Mouse (Mus musculus): Measurements from ENCODE around the gene Tbxa2r. TPM values are rescaled to one million over a fixed set of nuclear protein-coding genes. Genes with fewer than 3 reads are reported as not detected.

Gene Tbxa2r
- total RNA-seq, 2 experiments from 2014 or later = 0.87 to 0.99 TPM

DNA sequence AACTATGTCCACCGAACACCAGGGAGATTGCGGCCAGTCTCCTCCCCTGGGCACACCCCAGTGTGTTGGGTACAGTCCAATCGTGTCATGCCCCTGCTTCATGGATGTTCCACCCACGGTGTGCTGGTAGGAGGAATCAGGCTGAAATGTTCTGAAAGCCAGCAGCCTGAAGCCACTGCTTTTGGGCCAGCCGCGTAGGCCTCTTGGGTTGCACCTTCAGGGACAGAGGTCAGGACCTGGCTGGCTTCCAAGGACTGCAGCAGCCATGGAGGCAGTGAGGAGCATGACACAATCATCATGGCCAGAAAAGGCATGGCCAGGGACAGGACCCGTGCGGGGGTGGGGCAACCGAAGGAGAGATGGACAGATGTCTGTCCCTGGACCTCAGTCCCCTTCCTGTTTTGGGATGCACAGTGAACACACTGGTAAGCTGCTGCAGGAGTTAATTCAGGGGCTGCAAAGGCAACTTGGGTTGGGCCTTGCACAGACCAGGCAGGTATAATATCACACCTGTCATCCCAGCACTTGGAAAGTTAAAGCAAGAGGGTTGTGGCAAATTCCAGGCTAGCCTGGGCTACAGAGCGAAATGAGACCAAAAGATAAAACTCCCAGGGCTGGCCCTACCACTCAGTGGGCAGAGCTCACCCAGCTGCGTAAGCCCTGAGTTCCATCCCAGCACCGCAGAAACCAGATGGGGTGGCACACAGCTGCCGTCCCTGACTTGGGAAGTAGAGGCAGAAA lies 9.8 kb upstream of the Tbxa2r start:
- intact Hi-C loops (cut with DNase I) = no loop called here
- no peak for DNase-seq

DNA sequence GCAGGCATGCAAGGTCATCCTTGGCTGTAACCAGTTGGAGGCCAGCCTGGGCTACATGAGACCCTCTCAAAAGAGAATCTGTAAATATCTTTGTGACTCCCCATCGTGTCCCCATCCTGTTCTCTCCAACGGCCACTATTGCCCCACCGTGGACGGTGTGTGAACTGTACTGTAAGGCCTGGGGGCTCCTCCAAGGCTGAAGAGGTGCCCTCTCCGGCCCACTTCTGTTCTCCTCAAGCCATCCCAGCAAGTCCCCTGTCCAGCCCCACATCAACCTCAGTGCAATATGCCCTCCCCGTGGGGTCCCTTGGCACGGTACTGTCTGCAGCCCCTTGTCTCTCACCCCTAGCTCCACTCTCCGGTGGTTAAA lies 9.2 kb upstream of the Tbxa2r start:
- DNase-seq = no peak
- intact Hi-C loops (cut with DNase I) = no loop called here

DNA sequence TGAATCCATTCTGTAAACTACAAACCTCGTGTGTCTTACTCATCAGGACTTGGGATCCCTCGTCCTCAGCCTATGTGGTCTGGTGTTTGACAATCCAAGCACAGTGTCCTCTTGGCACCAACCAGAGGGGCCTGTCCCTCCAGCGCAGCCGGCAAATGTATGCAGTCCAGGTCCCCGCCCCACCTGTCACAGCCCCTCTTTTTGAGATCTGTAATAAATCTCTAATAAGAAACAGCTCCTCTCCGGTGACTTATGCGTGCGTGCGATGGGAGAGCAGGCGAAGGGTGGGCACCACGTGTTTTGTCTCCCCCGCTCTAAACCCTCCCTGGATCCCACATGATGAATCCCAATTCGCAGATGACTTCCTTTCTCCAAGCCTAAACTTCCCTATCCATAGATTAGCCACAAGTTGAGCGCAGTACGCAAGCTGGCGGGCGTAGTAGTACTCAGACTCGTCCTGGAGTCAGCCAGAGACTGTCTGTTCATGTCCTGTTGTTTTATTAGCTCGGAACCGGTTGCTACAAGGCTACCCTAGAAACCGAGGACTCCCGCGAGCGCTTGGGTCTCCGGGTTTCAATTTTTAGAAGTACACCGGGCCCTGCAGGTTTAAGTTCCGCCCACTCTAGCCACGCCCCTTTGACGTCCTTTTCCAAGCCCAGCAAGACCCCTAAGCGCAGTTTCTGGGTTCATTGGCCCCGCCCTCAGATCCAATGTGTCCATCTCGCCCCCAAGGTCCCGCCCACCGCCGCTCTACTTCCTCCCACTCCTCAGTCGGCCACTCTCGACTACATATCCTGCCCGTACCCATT lies 8.6 kb upstream of the Tbxa2r start:
- intact Hi-C loops (cut with DNase I) = loop anchor here (2.0 kb wide), 1 partner anchor 27 kb away; the partner anchor contains the start of gene Pip5k1c
- DNase-seq = peak; percentile 90 to 94

DNA sequence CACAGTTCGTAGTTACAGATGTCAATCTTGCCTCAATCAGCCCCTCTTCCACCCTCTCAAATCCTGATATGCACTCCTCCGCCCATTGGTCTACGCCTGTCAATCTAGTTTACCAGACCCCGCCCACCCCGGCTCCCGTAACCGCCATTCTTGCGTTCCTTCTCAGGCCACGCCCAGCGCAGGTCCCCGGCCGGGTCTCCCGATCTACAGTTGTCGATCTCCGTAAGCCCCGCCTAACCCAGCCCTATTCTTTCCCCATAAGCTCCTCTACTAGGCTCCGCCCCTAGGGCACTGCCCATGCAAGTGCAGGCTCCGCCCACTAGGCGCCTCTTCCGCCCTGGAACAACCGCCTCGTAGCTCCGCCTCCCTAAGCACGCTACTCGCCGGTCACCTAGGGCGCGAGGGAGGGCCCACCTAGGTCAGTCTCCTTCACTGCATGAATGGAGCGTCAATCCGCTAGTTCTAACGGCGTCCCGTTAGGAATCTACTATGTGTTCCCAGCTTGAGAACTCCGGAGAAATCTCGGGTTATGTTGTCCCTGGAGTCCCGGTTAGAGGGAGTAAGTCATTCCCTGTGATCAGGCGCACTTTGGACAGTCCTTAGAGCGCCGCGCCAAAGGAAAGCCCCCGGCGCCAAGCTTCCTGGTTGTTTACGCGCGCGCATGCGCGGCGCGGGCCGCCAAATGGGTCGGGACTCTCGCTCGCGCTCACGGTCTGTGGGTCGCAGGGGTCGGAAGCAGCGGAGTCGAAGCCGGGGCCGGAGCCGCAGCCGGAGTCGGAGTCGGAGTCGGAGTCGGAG lies 7.8 kb upstream of the Tbxa2r start, which contains the start of gene Cactin:
Gene Cactin, plus strand, starts transcription at position 554 of the 798 bp plus-strand sequence.
- DNase-seq = peak; percentile 95 to 99
- intact Hi-C loops (cut with DNase I) = loop anchor here (2.0 kb wide), 1 partner anchor 28 kb away; the partner anchor contains the start of gene Pip5k1c

DNA sequence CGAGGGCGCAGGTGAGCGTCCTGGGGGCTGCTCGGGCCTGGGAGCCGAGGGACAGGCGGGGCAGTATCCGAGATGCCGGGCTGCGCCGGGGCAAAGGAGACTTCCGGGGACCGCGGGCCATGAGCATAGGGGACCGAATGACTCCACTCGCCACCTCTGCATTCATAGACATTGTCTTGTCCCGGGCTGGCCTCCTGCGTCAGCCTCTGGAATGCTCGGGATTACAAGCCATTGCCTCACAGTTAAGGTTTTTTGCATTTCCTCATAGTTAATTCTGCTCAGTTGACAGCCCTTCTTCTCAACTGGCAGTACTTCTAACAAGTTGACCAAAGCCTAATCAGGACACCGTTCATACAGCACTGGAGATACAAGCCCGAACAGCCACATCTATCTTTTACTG lies 7.1 kb upstream of the Tbxa2r start:
- intact Hi-C loops (cut with DNase I) = loop anchor here (2.0 kb wide), 1 partner anchor 29 kb away; the partner anchor contains the start of gene Pip5k1c
- no peak for DNase-seq

DNA sequence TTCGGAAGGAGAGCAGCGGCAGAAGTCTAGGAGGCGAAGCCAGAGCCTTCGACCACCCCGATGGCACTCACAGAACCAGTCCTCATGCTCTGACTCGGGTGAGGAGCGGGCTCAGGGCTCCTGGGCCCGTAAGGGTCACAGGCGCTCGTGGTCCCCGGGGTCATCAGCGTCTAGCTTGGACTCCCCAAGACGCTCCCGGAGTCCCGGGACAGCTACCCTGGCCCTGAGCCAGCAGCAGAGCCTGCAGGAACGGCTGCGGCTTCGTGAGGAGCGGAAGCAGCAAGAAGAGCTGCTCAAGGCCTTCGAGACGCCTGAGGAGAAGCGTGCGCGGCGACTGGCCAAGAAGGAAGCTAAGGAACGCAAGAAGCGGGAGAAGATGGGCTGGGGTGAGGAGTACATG lies 6.1 kb upstream of the Tbxa2r start:
- DNase-seq = no peak
- intact Hi-C loops (cut with DNase I) = no loop called here

DNA sequence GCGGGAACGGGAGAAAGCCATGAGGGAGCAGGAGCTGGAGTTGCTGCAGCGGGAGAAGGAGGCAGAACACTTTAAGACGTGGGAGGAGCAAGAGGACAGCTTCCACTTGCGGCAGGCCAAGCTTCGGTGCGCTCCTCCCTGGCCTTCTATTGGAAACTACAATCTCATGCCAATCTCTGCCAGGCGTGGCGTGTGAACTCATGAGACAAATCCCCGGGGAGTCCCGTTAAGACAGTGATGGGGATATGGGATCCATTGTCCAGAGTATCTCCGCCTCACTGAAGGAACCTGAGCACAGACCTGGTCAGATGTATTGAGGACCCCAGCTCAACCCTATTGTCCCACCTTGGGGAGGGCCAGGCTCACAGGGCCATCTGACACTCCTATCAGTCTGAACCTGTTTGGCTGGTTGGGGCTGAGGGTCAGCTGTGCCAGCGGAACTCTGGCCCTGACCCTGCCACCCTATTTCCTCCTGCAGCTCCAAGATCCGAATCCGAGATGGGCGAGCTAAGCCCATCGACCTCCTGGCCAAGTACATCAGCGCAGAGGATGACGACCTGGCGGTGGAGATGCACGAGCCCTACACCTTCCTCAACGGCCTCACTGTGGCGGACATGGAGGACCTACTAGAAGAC lies 5.3 kb upstream of the Tbxa2r start:
- DNase-seq = no peak
- intact Hi-C loops (cut with DNase I) = no loop called here

DNA sequence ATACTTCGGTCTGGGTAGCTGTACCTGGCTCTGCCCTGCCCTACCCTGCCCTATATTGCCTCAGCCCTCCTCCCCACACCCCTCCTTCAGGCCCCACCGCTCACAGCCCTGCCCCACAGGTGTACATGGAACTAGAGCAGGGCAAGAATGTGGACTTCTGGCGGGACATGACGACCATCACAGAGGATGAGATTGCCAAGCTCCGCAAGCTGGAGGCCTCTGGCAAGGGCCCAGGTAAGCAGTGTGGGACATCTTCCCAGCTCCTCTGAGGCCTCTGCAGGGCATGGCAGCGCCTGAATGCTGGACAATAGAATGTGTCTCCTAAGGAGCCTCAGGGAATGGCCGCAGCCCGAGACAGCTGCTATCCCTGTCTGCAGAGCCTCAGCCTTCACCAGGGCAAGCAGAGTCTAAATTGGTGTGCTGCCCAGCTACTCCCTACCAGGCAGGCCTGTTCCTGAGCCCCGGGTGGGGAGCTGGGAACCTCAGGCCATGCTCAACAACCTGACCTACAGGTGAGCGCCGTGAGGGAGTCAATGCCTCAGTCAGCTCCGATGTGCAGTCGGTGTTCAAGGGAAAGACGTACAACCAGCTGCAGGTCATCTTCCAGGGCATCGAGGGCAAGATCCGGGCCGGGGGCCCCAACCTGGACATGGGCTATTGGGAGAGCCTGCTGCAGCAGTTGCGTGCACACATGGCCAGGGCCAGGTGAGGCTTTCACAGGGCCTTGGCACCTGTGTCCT lies 4.6 kb upstream of the Tbxa2r start:
- DNase-seq = no peak
- intact Hi-C loops (cut with DNase I) = no loop called here

DNA sequence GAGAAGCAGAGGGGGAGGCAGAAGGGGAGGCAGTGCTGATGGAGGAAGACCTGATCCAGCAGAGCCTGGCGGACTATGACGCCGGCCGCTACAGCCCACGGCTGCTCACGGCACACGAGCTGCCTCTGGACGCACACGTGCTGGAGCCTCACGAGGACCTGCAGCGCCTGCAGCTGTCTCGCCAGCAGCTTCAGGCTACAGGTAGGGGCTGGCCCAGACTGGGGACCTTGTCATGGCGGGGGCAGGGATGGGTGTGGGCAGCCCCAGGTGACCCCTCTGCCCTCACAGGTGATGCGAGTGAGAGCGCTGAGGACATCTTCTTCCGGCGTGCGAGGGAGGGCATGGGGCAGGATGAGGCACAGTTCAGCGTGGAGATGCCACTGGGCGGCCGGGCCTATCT lies 3.4 kb upstream of the Tbxa2r start:
- intact Hi-C loops (cut with DNase I) = no loop called here

DNA sequence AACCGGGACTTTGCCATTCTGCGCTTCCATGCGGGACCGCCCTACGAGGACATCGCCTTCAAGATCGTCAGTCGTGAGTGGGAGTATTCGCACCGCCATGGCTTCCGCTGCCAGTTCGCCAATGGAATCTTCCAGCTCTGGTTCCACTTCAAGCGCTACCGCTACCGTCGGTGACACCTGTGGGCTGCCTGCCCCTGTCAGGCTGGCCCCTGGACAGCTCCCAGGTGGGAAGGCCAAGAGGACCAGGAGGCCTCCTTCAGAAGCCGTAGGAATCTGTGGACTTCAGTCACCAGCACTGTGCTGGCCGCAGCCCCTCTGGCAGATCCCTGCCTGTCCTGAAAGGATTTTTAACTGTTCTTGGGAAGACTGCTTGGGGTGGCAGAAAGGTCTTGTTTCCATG lies 2.8 kb upstream of the Tbxa2r start:
- intact Hi-C loops (cut with DNase I) = no loop called here
- no peak for DNase-seq

More for the DNA sequence above, 3.4 kb upstream of the Tbxa2r start:
- no peak for DNase-seq

DNA sequence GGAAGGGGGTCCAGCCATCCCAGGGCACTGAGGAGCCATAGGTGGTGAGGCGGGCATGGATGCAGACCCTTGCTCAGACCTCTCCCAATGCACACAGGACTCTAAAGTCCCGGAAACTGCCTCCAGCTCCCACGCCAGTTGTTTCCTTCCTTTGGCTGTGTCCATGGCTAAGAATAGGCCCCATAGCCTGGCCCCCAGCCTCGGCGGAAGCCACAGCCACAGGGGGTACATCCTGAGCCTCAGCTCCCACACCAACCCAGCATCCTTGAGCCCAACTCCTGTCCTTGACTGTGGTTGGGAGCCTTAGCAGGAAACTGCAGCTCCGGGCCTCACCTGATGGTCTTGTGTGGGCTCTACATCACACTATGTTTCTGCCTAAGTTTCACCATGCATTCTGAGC lies 1.7 kb upstream of the Tbxa2r start:
- no peak for DNase-seq
- intact Hi-C loops (cut with DNase I) = no loop called here

DNA sequence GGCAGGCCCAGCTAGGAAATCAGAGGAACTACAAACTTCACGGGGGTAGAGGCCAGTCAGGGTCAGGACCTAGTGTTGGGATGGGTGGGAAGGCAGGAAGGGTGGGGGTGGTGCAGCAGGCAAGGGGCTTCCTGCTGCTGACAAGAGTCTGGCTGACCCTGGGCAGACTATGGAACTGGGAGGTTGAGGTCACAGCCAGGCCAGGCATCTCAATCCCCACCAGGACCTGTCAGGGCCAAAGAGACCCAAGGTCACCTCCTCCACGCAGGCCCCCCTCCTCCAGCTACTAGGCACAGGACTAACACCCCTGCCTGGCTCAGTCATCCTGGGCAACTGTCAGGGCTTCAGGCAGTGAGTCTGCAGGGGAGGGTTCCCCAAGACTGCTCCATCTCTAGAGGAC lies 572 bp upstream of the Tbxa2r start:
- intact Hi-C loops (cut with DNase I) = no loop called here
- DNase-seq = no peak

DNA sequence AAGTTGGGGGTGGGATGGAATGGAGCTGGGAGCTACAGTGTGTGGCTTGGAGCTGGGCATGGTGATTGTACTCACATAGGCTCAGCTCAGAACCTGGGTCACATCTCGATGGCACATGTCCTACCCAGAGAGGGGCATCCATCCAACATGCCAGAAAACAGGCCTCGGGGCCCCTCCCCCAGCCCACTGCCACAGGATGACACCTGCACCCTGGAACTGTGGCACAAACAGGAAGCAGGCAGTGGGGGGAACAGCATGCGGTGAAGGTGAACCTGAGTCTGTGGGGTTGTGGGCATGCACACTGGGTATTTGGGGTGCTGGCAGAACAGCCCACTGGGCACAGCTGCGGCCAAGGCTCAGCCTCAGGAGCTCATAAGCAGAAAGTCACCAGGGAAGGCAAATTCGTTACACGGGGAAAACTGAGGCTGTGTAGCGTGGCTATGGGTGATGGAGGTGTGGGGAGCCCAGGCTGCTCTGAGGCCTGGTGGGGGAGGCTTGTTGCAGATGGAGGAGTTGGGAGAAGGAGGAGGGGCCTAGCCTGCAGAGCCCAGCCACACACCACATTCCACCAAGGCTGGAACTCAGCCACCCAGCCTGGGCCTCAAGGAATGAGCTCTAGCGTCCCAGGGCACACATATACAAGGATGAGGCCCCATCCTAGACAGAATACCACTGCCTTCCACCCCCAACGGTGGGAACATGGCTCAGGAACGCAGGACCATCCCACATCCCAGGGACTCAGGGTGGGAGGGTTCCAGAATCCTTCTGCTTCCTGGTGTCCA lies 854 bp downstream of the Tbxa2r start:
- DNase-seq = no peak
- intact Hi-C loops (cut with DNase I) = no loop called here

DNA sequence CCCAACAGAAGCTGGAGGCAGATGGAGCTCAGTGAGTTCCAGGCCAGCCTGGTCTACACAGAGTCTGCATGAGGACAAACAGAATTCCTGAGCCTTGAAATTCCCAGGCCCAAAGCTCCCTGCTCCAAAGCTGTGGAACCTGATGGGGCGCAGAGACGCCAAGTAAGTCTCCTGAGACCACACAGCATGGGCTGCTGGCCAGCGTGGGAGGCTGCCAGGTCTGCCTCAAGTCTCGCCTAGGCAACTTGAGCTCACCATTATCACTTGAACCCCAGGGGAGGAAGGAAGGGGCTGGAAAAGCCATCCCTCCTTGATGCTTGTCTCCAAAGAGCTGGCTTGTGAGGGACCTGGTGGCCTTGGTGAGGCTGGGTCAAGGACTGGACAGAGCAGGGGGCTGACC lies 1.5 kb downstream of the Tbxa2r start:
- intact Hi-C loops (cut with DNase I) = no loop called here
- DNase-seq = peak in 1 of 2 experiments; percentile 68

DNA sequence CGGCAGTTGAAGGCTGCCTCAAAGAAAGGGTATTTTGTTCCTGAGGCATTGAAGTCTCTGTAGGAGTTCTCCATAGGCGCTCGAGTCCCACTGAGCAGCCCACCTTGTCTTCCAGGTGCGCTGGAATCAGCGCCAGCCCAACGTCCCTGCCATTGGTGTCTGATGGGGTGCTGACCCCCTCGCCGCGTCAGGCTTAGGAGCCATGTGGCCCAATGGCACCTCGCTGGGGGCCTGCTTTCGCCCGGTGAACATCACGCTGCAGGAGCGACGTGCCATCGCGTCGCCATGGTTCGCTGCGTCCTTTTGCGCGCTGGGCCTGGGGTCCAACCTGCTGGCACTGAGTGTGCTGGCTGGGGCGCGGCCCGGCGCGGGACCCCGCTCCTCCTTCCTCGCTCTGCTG lies 3.7 kb downstream of the Tbxa2r start:
- intact Hi-C loops (cut with DNase I) = no loop called here
- no peak for DNase-seq

DNA sequence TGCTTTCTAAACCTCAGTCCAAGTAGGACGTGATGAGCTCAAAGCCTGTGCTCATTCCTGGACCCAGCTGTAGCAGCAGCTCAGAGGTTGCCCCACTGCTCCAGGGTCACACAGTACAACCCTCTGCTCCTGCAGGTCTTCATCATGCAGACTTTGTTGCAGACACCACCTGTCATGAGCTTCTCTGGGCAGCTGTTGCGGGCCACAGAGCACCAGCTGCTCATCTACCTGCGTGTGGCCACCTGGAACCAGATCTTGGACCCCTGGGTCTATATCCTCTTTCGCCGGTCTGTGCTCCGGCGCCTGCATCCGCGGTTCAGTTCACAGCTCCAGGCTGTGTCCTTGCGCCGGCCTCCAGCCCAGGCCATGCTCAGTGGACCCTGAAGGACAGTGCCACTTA lies 5.8 kb downstream of the Tbxa2r start:
- no peak for DNase-seq

DNA sequence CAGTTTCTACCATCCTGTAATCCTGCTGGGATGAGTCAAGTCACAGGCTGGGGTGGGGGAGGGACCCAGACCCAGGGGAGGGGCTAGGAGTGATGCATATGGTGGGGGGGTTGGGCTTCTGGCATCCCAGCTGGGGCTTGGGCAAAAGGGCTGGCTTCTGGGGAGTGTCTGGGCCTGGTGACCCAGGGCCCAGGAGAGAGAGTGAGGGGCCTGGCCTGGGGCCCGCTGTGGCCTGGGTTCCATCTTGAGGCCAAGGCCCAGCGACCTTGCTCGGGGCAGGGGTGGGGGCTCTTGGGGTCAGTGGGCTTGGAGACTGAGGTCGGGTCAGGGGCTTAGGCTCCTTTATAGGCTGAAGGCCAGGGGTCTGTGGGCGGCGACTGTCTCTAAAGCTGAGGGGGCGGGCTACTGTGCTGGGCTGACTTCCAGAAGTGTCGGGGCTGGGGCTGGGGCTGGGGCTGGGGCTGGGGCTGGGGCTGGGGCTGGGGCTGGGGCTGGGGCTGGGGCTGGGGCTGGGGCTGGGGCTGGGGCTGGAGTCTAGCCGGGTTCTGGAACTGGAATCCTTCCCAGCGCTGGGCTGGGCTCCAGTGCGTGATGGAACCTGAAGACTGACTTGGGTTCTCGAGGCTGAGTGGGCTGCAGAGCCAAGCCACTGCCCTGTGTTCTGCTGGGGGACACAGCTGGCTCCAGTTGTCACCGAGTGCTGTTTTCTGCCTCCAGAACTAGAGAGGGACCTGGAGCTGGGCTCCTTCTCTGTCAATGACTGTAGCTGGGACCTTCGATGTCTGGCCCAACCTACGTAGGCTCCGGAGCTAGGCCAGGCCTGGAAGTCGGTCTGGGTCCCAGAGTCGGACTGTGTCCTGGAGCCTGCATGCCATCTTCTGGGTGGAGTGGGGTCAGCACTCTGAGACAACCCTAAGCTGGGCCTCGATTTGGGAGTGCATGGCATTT lies 7.1 kb downstream of the Tbxa2r start:
- intact Hi-C loops (cut with DNase I) = no loop called here
- DNase-seq = no peak

More for the DNA sequence above, 5.8 kb downstream of the Tbxa2r start:
- intact Hi-C loops (cut with DNase I) = no loop called here

DNA sequence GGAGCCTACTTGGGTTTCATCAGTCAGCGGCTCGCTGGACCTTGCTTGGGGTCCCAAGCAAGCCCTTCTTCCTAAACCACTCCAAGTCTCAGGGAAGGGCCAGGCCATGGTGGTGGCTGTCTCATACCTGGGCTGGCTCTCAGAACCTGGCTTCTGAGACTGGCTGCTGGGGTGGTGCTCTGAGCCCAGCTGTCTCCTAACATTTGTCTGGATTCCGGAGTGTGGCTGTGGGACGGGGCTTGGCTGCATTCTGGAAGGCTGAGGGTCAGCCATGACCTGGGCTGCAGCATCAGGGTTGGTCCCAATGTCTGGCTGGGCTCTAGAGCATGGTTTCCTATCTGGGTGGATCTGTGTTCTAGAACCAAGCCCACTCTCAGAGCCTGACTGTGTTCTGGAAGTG lies 8.0 kb downstream of the Tbxa2r start:
- no peak for DNase-seq
- intact Hi-C loops (cut with DNase I) = no loop called here

Data from gastrocnemius, postnatal 36 days (tissue).